Mouse (Mus musculus): ENCODE results near the gene Dyx1c1.

Dyx1c1 gene

DNA sequence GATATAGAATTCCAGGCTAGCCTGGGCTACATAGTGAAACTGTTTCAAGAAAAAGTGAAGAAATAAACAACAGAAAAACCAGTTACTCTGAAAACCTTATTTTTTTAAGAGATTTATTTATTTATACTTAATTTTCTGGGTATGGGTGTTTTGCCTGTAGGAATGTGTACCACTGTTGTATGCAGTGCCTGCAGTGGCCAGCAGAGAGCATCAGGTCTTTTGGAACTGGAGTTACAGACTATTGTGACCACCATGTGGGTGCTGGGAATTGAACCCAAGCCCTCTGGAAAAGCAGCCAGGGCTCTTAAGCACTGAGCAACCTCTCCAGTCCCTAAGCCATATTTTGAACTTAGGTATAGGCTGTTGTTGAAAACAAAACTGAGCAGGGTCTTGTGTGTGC, 14.4 kb downstream of the Dyx1c1 start:
- DNase-seq (ENCODE audit: low spot score), result no peak

DNA sequence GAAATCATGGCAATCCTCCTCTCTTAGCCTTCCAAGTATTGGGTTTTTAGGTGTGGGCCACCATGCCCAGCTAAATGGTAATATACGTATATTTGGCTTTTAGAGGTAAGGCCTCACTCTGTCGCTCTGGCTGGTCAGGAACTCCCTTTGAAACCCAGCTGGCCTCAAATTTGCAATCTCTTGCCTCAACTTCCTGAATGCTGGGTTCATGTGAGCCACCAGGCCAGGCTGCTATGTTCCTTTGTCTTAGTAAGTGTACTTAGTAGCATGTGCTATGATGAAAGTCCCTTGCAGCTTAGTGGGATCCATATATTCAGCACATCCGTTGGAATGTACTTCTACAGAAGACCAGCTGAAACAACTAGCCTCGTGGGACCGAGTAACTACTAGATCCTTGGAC, 16.1 kb downstream of the Dyx1c1 start:
- no peak for DNase-seq (ENCODE audit: low spot score)

DNA sequence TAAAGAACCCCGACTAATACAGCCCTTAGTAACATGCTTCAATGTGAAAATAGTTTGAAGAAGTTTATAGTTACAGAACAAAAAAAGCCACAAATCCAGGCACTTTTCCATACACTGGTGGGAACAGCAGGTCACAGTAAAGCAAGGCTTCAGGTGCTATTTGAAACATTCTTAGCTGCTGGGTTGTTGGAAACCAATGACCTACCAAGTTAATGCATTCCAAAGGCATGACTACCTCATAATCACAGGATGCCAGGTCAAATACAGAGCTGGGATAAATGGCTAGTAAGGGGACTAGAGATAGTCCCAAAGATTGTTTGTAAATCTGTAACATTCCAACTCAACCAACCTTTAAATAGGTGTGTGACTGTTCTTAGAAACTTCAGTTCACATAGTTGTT, 16.7 kb downstream of the Dyx1c1 start:
- DNase-seq (ENCODE audit: low spot score), result no peak

DNA sequence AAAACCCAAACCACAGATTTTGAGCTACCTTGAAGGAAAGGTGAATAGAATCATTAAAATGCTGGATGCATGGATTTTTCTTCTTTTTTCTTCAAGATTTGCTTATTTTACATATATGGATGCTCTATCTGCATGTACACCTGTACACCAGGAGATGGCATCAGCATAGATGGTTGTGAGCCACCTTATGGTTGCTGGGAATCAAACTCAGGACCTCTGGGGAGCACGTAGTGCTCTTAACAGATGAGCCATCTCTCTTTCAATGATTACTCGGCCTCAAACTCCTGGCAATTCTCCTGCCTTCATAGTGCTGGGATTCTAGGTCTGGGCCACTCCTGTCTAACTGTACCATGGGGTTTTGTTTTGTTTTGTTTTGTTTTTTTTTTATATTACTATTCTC, 24.5 kb downstream of the Dyx1c1 start:
- no peak for DNase-seq (ENCODE audit: low spot score)

DNA sequence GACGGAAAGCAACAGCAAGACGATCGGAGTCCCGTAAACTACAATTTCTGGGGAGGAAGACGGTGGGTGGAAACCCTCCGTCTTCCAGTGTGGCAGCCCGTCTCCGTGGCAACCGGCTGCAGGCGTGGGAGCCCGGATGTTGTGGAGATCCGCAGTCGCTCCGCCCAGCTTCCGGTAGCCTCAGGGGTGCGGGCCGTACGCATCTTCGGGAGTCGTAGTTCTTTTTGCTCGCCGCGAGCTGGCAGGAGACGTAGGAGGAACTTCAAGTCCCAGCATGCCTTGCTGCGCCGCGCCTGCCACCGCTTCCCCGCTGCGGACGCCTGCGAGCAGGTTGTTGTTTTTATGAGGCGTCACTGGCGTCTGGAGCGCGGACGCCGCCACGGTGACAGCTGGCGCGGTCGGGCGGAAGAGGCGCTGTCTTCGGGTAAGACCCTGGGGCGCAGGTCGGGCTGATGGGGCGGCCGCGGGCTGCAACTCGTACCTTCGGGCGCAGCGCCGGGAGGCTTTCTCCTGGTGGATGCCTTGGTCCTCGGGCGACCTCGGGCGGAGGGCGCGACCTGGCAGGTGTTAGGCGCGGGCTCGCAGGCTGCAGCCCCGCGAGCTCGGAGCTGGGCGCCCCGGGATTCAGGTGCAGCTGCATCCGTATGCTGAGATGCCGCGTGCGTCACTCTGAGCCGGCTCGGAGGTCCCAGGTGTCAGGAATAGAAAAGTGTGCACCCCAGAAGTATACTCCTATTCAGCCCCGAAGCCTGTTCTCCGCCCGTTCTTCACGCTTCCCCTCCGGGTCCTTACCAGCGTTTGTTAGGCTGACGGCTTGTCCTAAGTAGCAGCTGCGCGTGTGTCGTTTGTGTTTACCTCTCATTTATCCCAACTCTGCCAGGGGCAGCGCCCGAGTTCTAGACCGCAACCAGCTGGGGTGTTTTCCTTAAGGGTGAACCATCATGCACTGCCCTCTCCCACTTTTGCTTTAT, 26.9 kb downstream of the Dyx1c1 start, which contains the start of the genes Ccpg1os and Ccpg1:
Ccpg1os (minus strand) TSS at position 133 of the 971 bp plus-strand sequence.
Ccpg1 (plus strand) TSS at position 180 of the 971 bp plus-strand sequence.
- DNase-seq (ENCODE audit: low spot score), result peak; percentile 90

DNA sequence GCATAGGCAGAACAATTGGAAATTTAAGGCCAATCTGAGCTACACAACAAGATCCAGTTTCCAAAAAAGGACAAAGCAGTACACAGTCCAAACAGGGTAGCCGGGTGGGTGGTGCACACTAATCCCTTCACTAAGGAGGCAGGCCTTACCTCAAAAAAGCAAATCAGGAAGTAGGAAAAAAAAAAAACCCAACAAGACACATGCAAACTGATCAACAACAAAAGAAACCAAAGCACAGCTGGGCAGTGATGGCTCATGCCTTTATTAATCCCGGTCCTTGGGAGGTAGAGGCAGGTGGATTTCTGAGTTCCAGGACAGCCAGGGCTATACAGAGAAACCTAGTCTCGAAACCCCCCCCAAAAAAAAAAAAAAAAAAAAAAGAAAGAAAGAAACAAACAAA, 29.1 kb downstream of the Dyx1c1 start:
- DNase-seq (ENCODE audit: low spot score), result no peak

DNA sequence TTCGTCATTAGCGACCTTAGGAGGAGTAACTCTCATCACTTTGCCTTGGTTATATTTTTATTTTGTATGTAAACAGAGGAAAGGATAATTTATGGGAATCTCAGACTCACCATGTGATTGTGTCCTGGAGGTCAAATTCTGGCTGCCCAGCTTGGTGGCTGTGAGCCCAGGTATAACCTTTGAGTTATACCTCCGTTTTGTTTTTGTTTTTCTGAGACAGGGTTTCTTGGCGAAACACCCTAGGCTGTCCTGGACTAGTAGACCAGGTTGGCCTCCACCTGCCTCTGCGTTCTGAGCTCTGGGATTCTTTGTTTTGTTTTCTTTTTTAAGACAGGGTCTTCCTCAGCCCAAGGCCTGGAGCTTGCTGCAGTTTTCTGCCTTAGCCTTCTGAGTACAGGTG, 30.1 kb downstream of the Dyx1c1 start:
- DNase-seq (ENCODE audit: low spot score), result no peak

DNA sequence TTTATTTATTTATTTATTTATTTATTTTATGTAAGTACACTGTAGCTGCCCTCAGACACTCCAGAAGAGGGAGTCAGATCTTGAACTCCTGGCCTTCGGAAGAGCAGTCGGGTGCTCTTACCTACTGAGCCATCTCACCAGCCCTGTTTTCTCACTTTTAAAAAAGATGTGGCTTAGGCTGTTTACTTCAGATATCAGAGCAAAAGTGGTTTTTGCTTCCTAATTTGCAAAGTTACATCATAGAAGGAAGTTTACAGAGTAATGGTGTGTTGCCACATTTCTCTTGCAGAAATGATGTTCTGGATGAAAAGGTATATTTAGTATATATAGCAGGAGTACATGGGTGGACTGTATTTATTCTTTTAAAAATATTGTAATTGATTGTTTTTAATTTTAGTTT, 32.8 kb downstream of the Dyx1c1 start:
- DNase-seq (ENCODE audit: low spot score), result no peak

DNA sequence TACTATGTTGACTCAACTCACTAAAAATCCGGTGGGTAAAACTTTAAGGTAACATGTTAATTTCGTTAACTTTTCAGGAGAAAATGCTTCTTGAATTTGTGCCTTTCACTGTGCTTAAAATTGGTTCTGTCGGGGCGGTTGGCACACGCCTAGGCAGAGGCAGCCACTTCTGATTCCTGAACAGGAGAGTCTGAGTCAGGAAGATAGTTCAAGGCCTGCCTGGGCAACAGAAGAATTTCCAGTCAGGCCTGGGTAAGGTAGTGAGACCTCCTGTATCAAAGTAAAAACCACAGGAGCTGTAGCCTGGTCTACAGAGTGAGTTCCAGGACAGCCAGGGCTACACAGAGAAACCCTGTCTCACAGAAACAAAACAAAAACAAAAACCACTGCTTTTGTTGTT, 34.0 kb downstream of the Dyx1c1 start:
- no peak for DNase-seq (ENCODE audit: low spot score)

DNA sequence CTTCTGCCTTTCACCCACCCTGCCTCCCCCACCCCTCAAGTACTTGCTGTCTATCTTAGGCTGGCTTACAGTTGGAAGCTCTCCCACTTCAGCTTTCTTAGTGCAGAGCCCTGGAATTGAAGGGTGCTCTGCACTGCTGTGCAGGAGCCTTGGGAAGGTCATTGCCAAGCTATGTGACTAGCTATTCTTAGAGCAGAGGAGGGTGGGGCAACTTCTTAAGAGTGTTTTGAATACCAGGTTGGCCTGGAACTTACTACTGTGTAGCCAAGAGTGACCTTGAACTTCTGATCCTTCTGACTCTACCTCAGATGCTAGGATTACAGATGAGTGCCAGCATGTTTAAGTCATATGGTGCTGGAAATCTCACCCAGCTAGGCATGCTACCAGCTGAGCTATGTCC, 37.6 kb downstream of the Dyx1c1 start:
- no peak for DNase-seq (ENCODE audit: low spot score)

DNA sequence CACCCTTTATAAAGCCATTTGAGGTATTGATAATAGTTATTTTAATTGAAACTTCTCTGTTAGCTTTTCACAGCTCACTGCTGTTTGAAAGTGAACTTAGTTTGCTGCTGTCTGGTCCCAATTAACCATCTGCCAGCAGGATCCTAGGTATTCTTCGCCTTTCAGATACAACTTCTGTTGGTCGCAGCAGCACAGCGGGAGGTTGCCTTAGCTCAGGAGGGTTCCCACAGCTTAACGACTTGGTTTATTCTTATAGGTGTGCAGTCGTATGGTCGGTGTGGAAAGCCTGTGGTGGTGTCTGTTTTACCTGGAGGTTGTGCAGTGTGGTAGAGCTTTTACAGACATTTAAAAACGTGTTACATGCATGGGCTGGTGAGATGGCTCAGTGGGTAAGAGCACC, 38.2 kb downstream of the Dyx1c1 start:
- no peak for DNase-seq (ENCODE audit: low spot score)

DNA sequence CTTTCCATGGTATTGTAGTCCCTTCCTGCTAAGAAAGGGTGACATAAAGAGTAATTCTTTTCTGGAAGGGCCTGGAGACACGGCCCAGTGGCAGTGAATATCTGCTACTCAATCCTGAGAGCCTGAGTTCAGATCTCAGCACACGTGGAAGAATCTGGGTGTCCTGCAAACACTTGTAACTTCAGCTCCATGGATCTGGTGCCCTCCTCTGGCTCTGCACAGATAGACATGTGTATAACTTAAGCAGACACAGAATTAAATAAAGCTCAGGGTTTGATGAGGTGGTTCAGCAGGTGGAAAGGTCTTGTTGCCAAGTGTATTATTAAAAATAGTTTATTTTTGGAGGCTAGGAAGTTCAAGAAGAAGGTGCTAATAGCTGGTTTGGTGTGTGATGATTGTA, 41.9 kb downstream of the Dyx1c1 start:
- DNase-seq (ENCODE audit: low spot score), result no peak

DNA sequence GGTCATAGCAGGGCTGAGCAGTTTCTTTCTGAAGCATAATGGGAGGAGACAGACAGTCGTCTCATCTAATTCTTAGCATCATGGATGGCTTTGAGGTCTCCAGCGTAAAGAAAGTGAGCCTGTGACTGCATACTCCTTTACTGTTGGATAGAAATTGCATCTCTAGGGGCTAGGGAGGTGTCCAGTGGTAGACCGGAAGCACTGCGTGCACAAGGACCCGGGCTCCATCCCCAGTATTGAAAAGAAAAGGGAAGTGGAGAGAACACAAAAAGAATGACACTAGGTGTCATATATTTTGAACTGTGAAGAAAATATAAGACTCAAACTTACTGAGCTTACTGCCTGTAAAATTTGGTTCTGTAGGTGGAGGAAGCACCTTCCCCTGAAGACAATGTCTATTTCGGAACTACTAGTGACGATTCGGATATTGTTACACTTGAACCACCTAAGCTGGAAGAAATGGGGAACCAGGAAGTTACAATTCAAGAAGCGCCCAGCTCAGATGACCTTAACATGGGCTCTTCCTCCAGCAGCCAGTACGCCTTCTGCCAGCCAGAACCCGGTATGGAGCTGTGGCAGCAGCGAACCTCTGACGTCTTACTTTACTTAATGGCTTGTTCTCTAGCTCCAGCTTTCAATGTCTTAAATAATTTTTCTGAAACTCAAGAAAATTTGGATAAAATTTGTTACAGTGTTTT, 42.9 kb downstream of the Dyx1c1 start:
- DNase-seq (ENCODE audit: low spot score), result no peak

DNA sequence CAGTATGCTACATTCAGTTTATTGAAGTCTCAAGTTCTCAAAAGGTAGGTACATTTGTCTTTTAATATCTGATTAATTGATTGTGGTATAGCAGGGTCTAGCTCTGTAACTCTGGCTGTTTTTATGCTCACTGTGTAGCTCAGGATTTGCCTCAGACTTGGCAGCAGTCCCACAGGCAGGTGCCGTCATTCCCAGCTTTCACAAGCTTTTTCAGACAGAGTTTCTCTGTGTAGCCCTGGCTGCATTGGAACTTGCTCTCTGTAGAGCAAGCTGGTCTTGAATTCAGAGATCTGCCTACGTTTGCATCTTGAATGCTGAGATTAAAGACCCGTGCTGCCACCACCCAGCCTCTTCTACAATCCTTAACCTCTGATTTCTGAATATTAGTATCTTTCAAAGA, 43.6 kb downstream of the Dyx1c1 start:
- no peak for DNase-seq (ENCODE audit: low spot score)

DNA sequence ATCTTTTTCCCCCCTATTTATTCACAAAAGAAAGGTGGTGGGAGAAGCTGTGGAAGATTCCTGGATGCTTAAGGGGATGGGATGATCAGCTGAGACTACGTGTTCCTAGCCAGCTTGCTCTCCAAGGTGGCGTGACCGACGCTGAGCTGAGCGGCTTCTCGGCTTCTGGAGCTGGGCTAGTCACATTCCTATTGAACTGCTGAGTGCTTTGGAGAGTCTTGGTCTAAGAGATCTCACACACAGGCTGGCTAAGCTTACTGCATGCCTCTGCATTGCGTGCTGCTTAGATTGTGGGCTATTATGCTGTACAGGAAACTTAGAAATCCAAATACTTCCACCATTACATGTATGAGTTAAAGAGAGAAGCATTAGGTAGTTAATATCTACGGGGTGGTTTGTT, 45.5 kb downstream of the Dyx1c1 start:
- no peak for DNase-seq (ENCODE audit: low spot score)

DNA sequence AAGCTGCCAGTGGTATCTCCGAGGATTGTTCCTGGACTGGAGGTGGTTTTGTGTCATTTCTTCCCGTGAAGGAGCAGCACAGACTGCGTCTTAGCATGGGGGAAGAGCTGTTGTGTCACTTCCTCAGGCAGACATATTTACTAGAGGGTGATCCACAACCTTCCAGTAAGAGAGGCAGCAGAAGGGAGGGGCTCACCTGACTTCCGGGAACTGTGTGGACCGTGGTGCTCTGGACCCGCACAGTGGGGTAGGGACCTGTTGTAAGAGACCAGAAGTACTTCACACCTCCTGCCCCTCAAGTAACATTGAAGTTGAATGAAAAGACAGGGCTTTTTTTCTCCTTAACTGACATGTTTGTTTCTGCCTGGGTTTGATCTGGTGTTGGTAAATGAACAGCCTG, 46.5 kb downstream of the Dyx1c1 start:
- DNase-seq (ENCODE audit: low spot score), result no peak

DNA sequence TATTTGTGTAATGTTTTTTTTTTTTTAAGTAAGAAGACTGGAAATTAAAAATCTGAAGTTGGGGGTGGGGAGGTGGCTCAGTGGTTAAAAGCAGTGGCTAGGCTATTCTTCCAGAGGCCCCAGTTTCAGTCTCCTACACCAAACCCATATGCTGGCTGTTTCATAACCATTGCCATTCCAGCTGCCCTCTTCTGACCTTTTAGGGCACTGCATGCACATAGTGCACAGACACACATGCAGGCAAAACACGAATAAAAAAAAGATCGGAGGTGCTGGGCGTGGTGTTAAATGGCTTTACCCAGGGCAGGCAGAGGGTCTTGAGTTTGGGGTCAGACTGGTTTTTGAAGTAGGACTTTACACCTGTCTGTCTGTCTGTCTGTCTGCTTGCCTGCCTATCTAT, 47.6 kb downstream of the Dyx1c1 start:
- DNase-seq (ENCODE audit: low spot score), result no peak

DNA sequence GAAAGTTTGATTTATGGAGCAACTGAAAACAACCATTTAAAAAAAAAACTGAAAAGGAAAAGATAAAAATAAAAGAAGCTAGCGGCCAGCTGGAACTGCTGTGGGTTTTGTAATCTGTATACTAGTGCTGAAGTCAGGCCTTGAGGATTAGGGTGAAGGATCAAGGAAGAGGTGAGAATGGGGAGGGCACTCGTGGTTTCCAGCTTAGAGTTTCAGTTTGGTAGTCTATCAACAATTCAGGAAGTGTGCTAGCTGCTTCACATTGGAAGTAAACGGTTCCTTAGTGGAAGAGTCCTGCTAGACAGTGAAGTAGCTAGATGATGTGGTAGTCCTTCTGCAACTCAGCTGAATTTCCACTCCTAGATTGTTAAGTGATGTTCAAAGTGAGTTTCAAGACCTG, 49.8 kb downstream of the Dyx1c1 start:
- no peak for DNase-seq (ENCODE audit: low spot score)

DNA sequence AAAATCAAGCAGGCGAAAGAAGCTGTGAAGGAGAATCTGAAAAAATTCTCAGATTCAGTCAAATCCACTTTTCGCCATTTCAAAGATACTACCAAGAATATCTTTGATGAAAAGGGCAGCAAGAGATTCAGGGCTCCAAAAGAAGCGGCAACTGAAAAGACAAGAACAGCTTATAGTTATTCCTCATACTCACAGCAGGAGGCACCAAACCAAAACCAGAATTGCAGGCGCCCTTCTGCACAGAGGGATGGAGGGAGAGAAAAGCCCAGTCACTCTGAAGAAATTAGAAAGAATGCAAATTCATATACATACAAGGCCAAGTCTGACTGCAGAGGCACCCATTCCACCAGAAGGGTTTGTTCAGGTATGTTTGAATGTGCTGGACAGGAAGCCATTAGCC, 54.0 kb downstream of the Dyx1c1 start:
- DNase-seq (ENCODE audit: low spot score), result no peak

DNA sequence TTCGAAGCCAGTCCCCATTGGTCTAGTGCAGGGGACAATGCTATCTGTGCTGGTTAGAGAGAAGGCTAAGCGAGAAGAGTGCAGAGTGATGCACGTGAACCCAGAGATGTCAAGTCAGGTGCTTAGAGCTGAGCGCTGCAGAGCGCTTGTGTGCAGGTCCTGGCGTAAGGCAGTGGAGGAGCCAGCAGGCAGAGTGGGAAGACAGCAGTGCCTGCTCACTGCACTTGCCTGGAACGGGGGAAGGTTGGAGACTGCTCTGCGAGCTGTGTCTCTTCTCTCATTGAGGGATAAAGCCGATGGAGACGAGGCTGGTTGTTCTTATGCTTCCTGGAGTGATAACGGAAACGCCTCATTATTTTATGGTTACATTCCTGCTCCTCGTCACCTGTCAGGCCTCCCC, 56.1 kb downstream of the Dyx1c1 start:
- DNase-seq (ENCODE audit: low spot score), result no peak

DNA sequence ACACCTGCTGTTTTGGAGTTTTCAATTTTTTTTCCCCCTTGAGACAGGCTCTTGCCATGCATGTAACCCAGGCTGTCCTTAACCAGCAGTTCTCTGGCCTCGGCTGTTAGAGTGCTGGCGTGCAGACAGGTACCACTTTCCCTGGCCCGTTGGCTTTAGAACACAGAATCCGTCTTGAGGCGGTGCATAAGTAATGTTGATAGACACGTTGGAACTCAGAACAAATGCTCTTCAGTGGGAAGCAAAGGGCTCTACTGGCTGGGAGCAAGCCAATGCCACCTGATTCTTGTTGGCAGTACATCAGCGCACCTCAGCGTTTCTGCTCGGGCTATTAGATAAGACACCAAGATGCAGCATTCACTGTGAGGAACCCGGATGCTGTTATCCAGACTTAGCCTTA, 61.3 kb downstream of the Dyx1c1 start:
- no peak for DNase-seq (ENCODE audit: low spot score)

DNA sequence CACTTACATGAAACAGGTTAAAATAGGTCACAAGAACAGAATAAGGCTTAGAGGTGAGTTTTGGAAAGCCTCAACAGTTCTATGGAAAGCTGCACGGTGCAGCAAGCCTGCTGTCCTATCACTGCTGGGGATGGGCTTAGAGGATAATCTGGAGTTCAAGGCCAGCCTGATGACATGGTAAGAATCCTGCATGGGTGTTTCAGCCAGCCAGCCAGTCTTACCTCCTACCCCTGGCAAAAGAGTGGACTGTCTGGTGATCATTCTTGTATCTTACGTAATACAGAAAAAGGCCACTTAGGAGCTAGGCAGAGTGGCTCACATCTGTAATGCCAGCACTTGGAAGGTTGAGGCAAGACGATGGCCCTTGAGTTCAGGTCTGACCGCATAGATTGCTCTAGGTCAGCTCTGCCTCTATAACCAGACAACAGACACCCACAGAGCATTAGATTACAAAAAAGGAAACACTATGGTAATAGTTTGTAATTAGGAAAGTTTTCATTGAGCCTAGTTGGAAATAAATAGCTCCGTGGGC, 62.0 kb downstream of the Dyx1c1 start:
- DNase-seq (ENCODE audit: low spot score), result no peak
